Mouse (Mus musculus): ENCODE results near the gene Gemin5.

Gene Gemin5

GRCm38 (mm10) chr11:58077270-58077669 lies 91.1 kb downstream of the Gemin5 start:
- in situ Hi-C loops (cut with MboI, MseI), result no loop called here

GRCm38 (mm10) chr11:58072978-58073377 lies 95.4 kb downstream of the Gemin5 start:
- in situ Hi-C loops (cut with MboI, MseI), result no loop called here
